Mouse (Mus musculus): ENCODE measurements around the gene Slc25a31. TPM values are rescaled to one million over a fixed set of nuclear protein-coding genes. Genes with fewer than 3 reads are reported as not detected.

Slc25a31 gene
- polyA plus RNA-seq, 1 experiment from 2014 or later, result 0.31 TPM

Other genes with a start within 250 kb of the Slc25a31 start
- 3.1 and 3.5 TPM in 2 replicates for gene Intu, start 177.6 kb upstream of the Slc25a31 start, polyA plus RNA-seq (2015; fragmentation: Nextera tagmentation; extraction: Ambion mirVana)
- 10.0 and 11.4 TPM in 2 replicates for gene Hspa4l, start 35.6 kb downstream of the Slc25a31 start, polyA plus RNA-seq (2015; fragmentation: Nextera tagmentation; extraction: Ambion mirVana)
- 55.6 and 56.9 TPM in 2 replicates for gene Plk4, start 91.2 kb downstream of the Slc25a31 start, polyA plus RNA-seq (2015; fragmentation: Nextera tagmentation; extraction: Ambion mirVana)
- 7.3 and 8.7 TPM in 2 replicates for gene Mfsd8, start 138.0 kb downstream of the Slc25a31 start, polyA plus RNA-seq (2015; fragmentation: Nextera tagmentation; extraction: Ambion mirVana)
- 6.8 and 7.9 TPM in 2 replicates for gene Abhd18, start 138.1 kb downstream of the Slc25a31 start, polyA plus RNA-seq (2015; fragmentation: Nextera tagmentation; extraction: Ambion mirVana)
- 0.23 and 0.31 TPM in 2 replicates for gene 1700034I23Rik, start 193.7 kb downstream of the Slc25a31 start, polyA plus RNA-seq (2015; fragmentation: Nextera tagmentation; extraction: Ambion mirVana)
- gene Larp1b, start 241.0 kb downstream of the Slc25a31 start, polyA plus RNA-seq (2015; fragmentation: Nextera tagmentation; extraction: Ambion mirVana), result 10.5 and 13.4 TPM in 2 replicates